Mouse (Mus musculus) CH12.LX (cell line): ENCODE results near the gene Hist2h2bb.

ENCODE experiments used
- CTCF ChIP-seq, 2 experiments: IDR thresholded peaks in 1 of 2; conservative IDR thresholded peaks in 1 of 2; 2 replicates each; pipeline ENCODE4 v1.5.1; 2011 to 2012; ENCODE audit warnings: low read depth in 2 of 2, low read length in 2 of 2, improper control_type of control experiment in 1 of 2, inconsistent platforms in 1 of 2, mild to moderate bottlenecking in 1 of 2, moderate library complexity in 1 of 2
- EP300 ChIP-seq: IDR thresholded peaks from 2 replicates; pipeline ENCODE4 v1.6.1; 2011; ENCODE audit warnings: low read length, improper control_type of control experiment
- MXI1 ChIP-seq: IDR thresholded peaks from 2 replicates; pipeline ENCODE4 v1.6.1; 2011; ENCODE audit warnings: mild to moderate bottlenecking, low read depth, low read length, improper control_type of control experiment
- MYC ChIP-seq: IDR thresholded peaks from 2 replicates; pipeline ENCODE4 v1.6.1; 2011; ENCODE audit warnings: low read depth, mild to moderate bottlenecking, improper control_type of control experiment, low read length
- POLR2A ChIP-seq: IDR thresholded peaks from 2 replicates; pipeline ENCODE4 v1.6.1; 2011; ENCODE audit warnings: low read depth, mild to moderate bottlenecking, improper control_type of control experiment, low read length
- RAD21 ChIP-seq: IDR thresholded peaks from 2 replicates; pipeline ENCODE4 v1.6.1; 2011; ENCODE audit warnings: low read depth, mild to moderate bottlenecking, low read length, improper control_type of control experiment, moderate library complexity
- SMC3 ChIP-seq: IDR thresholded peaks from 2 replicates; pipeline ENCODE4 v1.6.1; 2011; ENCODE audit warnings: low read depth, low read length, improper control_type of control experiment
- TCF12 ChIP-seq: IDR thresholded peaks from 2 replicates; pipeline ENCODE4 v1.6.1; 2014; ENCODE audit warnings: low read depth, mild to moderate bottlenecking, inconsistent platforms, low read length, improper control_type of control experiment
- ZC3H11A ChIP-seq: IDR thresholded peaks from 2 replicates; pipeline ENCODE4 v1.6.1; 2012; ENCODE audit warnings: low read depth, mild to moderate bottlenecking, inconsistent platforms, low read length, improper control_type of control experiment

DNA sequence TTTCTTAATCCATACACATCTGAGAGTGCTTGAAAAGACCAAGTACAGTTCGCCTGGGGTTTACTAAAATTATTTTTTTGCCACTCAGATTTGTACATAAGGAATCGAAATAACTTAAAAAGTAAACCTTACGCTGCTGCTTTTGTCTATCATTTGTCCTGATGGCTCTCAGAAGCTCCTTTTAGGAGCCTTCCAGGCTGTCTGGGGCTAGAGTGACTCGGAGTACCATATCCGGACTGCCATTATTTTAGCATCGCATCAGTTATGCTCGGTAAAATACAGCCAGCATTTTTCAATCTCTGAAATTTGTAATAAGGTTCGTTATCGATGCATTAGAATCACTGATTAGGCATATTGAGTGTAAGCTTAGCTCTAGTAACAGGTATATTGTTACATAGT, 28.8 kb upstream of the Hist2h2bb start:
- TF ChIP-seq EP300: no peak
- no peak for TF ChIP-seq SMC3
- TF ChIP-seq CTCF (conservative IDR thresholded peaks at IDR 0.05 in 1 of 2, IDR thresholded peaks at IDR 0.05 in 1 of 2; ENCODE audit: low read depth in 2 of 2, low read length in 2 of 2): no peak
- no peak for TF ChIP-seq TCF12
- no peak for TF ChIP-seq MXI1
- TF ChIP-seq MYC: no peak
- TF ChIP-seq ZC3H11A: no peak
- no peak for TF ChIP-seq POLR2A
- no peak for TF ChIP-seq RAD21
